Mouse (Mus musculus) ES-Bruce4 (cell line): ENCODE measurements around the gene Onecut3.

Experiments used
- CTCF ChIP-seq: IDR thresholded peaks from one replicate; pipeline ENCODE4 v1.8.1; 2011; ENCODE audit warnings: low read depth, low read length
- POLR2A ChIP-seq: IDR thresholded peaks from one replicate; pipeline ENCODE4 v1.8.1; 2011; ENCODE audit warnings: low read length; ENCODE audit not compliant: insufficient read depth

GRCm38 (mm10) chr10:80460324-80460723 lies 34.3 kb upstream of the Onecut3 start:
- TF ChIP-seq POLR2A: no peak
- TF ChIP-seq CTCF: no peak
